Mouse (Mus musculus): ENCODE measurements at regions not wholly inside any gene's neighbourhood (a gene's known extent, or its start where the extent isn't known, plus 50 kb on each side); places are given as distances from the start of the nearest gene placed in this dataset.

GRCm38 (mm10) chr1:137605890-137606663, 569.4 kb downstream of the Ptprc start:
- Histone ChIP-seq H3K27me3 (ENCODE audit: control insufficient read depth in 1 of 2, insufficient read depth in 2 of 2, low read length in 2 of 2) (no peaks in the 10 kb centered on the region), H3K27ac (ENCODE audit: control insufficient read depth, low read depth, low read length) (no peak overlapping the region), H3K9ac (ENCODE audit: control insufficient read depth, low read depth, low read length, poor library complexity, severe bottlenecking) (no peak overlapping the region), H3K4me1 (ENCODE audit: control insufficient read depth in 1 of 2, insufficient read depth in 2 of 2, low read length in 2 of 2) (no peaks in the 10 kb centered on the region), H3K36me3 (ENCODE audit: control insufficient read depth in 1 of 2, insufficient read depth in 2 of 2, low read length in 2 of 2) (no peaks in the 10 kb centered on the region), H3K9me3 (replicated peaks; ENCODE audit: insufficient read depth, low read length) (no peaks in the 10 kb centered on the region), H3K4me3 (ENCODE audit: control insufficient read depth in 1 of 2, insufficient read depth in 1 of 2, low read depth in 2 of 2, low read length in 2 of 2) (no peak overlapping the region), H3K79me2 (ENCODE audit: control insufficient read depth, insufficient read depth, low read length, poor library complexity) (no peaks in the 10 kb centered on the region)
- TF ChIP-seq BHLHE40 (IDR thresholded peaks at IDR 0.05; ENCODE audit: borderline replicate concordance, low read depth, low read length), result no peak
- TF ChIP-seq MYB (IDR thresholded peaks at IDR 0.05; ENCODE audit: low read depth, low read length), result no peak
- no peak for DNase-seq (ENCODE audit: low read depth, low spot score)

GRCm38 (mm10) chr1:137593732-137594131, 581.8 kb downstream of the Ptprc start:
- no peak overlapping the region for H3K4me3 ChIP-seq (ENCODE audit: control insufficient read depth in 1 of 2, insufficient read depth in 1 of 2, low read depth in 2 of 2, low read length in 2 of 2)
- no peaks in the 10 kb centered on the region for H3K79me2 ChIP-seq (ENCODE audit: control insufficient read depth, insufficient read depth, low read length, poor library complexity)
- H3K36me3 ChIP-seq (ENCODE audit: control insufficient read depth in 1 of 2, insufficient read depth in 2 of 2, low read length in 2 of 2), result no peaks in the 10 kb centered on the region
- no peaks in the 10 kb centered on the region for H3K27me3 ChIP-seq (ENCODE audit: control insufficient read depth in 1 of 2, insufficient read depth in 2 of 2, low read length in 2 of 2)
- H3K9ac ChIP-seq (ENCODE audit: control insufficient read depth, low read depth, low read length, poor library complexity, severe bottlenecking), result no peak overlapping the region
- no peaks in the 10 kb centered on the region for H3K9me3 ChIP-seq (replicated peaks; ENCODE audit: insufficient read depth, low read length)
- TF ChIP-seq MAX (IDR thresholded peaks at IDR 0.05; ENCODE audit: low read length) (no peak), GATA1 (IDR thresholded peaks at IDR 0.05; ENCODE audit: low read depth, low read length) (no peak), EP300 (IDR thresholded peaks at IDR 0.05; ENCODE audit: low read depth in 1 of 2, low read length in 2 of 2) (no peak), USF2 (IDR thresholded peaks at IDR 0.05; ENCODE audit: borderline replicate concordance in 1 of 2, insufficient read depth in 1 of 2, low read depth in 1 of 2, low read length in 2 of 2) (no peak)
- DNase-seq (ENCODE audit: low read depth, low spot score), result no peak
- H3K4me1 ChIP-seq (ENCODE audit: control insufficient read depth in 1 of 2, insufficient read depth in 2 of 2, low read length in 2 of 2), result no peaks in the 10 kb centered on the region
- no peak overlapping the region for H3K27ac ChIP-seq (ENCODE audit: control insufficient read depth, low read depth, low read length)

GRCm38 (mm10) chr1:137591891-137592290, 583.6 kb downstream of the Ptprc start:
- Histone ChIP-seq H3K27ac (ENCODE audit: control insufficient read depth, low read depth, low read length) (no peak overlapping the region), H3K4me3 (ENCODE audit: control insufficient read depth in 1 of 2, insufficient read depth in 1 of 2, low read depth in 2 of 2, low read length in 2 of 2) (no peak overlapping the region), H3K27me3 (ENCODE audit: control insufficient read depth in 1 of 2, insufficient read depth in 2 of 2, low read length in 2 of 2) (no peaks in the 10 kb centered on the region), H3K4me1 (ENCODE audit: control insufficient read depth in 1 of 2, insufficient read depth in 2 of 2, low read length in 2 of 2) (no peaks in the 10 kb centered on the region), H3K79me2 (ENCODE audit: control insufficient read depth, insufficient read depth, low read length, poor library complexity) (no peaks in the 10 kb centered on the region), H3K36me3 (ENCODE audit: control insufficient read depth in 1 of 2, insufficient read depth in 2 of 2, low read length in 2 of 2) (no peaks in the 10 kb centered on the region), H3K9ac (ENCODE audit: control insufficient read depth, low read depth, low read length, poor library complexity, severe bottlenecking) (no peak overlapping the region), H3K9me3 (replicated peaks; ENCODE audit: insufficient read depth, low read length) (no peaks in the 10 kb centered on the region)
- TF ChIP-seq GABPA (IDR thresholded peaks at IDR 0.05; ENCODE audit: low read depth, low read length), result no peak
- TF ChIP-seq MAZ (IDR thresholded peaks at IDR 0.05; ENCODE audit: low read depth, low read length), result no peak
- TF ChIP-seq BHLHE40 (IDR thresholded peaks at IDR 0.05; ENCODE audit: borderline replicate concordance, low read depth, low read length), result no peak
- TF ChIP-seq CHD2 (IDR thresholded peaks at IDR 0.05; ENCODE audit: low read length), result no peak
- DNase-seq (ENCODE audit: low read depth, low spot score), result no peak

Data from MEL (cell line).